Comparison of ENCODE assay signal across 15 mouse cellular contexts in the genomic region with DNA sequence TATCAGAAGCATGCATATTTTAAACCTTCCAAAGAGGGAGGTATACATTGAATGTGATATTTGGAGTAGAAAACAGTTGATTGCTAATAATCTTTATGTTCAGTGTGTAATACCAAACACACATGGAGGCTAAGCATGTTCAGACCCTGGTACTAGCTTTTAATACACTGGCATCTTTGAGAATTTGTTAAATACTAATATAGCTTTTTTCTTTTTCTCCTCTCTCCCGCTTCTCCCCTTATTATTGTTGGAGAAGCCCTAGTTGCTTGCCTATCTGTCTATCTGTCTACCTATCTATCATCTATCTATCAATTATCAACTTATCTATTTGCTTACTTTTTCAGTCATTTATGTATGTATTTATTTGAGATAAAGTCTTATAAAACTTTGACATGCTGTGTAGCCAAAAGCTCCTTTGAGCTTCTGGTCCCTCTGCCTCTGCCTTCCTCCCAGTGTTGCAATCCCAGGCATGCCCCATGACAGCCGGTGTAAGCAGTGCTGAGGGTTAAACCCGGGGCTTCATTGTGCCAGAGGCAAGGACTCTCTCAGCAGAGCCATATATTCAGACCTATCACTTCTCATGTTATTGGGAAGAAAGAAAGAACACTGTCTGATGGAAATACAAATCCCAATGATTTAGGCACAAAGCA.
"Had no signal": no experiment of that assay in that cellular context is flagged by ENCODE, and none has a peak within 500 bp of the region (broad histone marks: within the 10 kb centered on the region; RNA-seq: fewer than 3 reads in every experiment).

No protein-coding gene starts in this region.

- H3K4me2 ChIP-seq: limb, embryonic 12.5 days; midbrain, embryonic 13.5 days; neural tube, embryonic 13.5 days; stomach, embryonic 15.5 days had no signal

- DNase-seq: kidney, adult 9 months; kidney, postnatal 36 days; layer of hippocampus, adult 9-11 months; lung, adult 2 months; lung, postnatal 14 days; right cerebral cortex, postnatal 14 days; thymus, postnatal 4 days had no signal

- H3K4me1 ChIP-seq: limb, embryonic 12.5 days; stomach, embryonic 15.5 days had no signal

- H3K36me3 ChIP-seq: limb, embryonic 12.5 days; midbrain, embryonic 13.5 days; neural tube, embryonic 13.5 days; stomach, embryonic 15.5 days had no signal

- H3K27me3 ChIP-seq: limb, embryonic 12.5 days; midbrain, embryonic 13.5 days; neural tube, embryonic 13.5 days; stomach, embryonic 15.5 days had no signal

- ATAC-seq: intestine, postnatal 0 days; midbrain, embryonic 13.5 days had no signal

- H3K9me3 ChIP-seq: limb, embryonic 12.5 days; midbrain, embryonic 13.5 days; neural tube, embryonic 13.5 days; stomach, embryonic 15.5 days had no signal

- H3K9ac ChIP-seq: limb, embryonic 12.5 days; liver, embryonic 14.5 days; midbrain, embryonic 13.5 days; neural tube, embryonic 13.5 days; stomach, embryonic 15.5 days had no signal

- H3K27ac ChIP-seq: kidney, postnatal 0 days; limb, embryonic 12.5 days; liver, embryonic 14.5 days; macrophage; midbrain, embryonic 13.5 days; neural tube, embryonic 13.5 days; stomach, embryonic 15.5 days had no signal

- H3K4me3 ChIP-seq: limb, embryonic 12.5 days; midbrain, embryonic 13.5 days; neural tube, embryonic 13.5 days; stomach, embryonic 15.5 days had no signal
